Mouse (Mus musculus) ES-Bruce4 (cell line): ENCODE results near the gene Eif3f. TPM values are rescaled to one million over a fixed set of nuclear protein-coding genes. Genes with fewer than 3 reads are reported as not detected.

Source experiments
- H3K27ac ChIP-seq: 2 replicates; pipeline ENCODE4 v1.5.1; 2012; ENCODE audit warnings: low read length, inconsistent platforms; ENCODE audit not compliant: insufficient read depth
- H3K27me3 ChIP-seq: 2 replicates; pipeline ENCODE4 v1.6.1; 2012; ENCODE audit warnings: mild to moderate bottlenecking, low read length, inconsistent platforms; ENCODE audit not compliant: control insufficient read depth, poor library complexity, insufficient read depth, severe bottlenecking
- H3K36me3 ChIP-seq: 2 replicates; pipeline ENCODE4 v1.6.1; 2012; ENCODE audit warnings: inconsistent platforms, mild to moderate bottlenecking, low read length, moderate library complexity; ENCODE audit not compliant: control insufficient read depth, poor library complexity, insufficient read depth, severe bottlenecking
- H3K4me1 ChIP-seq: one replicate; pipeline ENCODE4 v1.8.1; 2011; ENCODE audit warnings: low read length; ENCODE audit not compliant: control insufficient read depth, insufficient read depth
- H3K4me3 ChIP-seq: 2 replicates; pipeline ENCODE4 v1.5.1; 2011; ENCODE audit warnings: low read depth, mild to moderate bottlenecking, low read length
- H3K9ac ChIP-seq: 2 replicates; pipeline ENCODE4 v1.6.1; 2012; ENCODE audit warnings: low read depth, mild to moderate bottlenecking, inconsistent platforms; ENCODE audit not compliant: poor library complexity, severe bottlenecking
- H3K9me3 ChIP-seq: replicated peaks from 2 replicates; pipeline ENCODE4 v1.6.1; 2012; ENCODE audit warnings: mild to moderate bottlenecking, low read length, inconsistent platforms; ENCODE audit not compliant: control insufficient read depth, poor library complexity, insufficient read depth, severe bottlenecking
- CTCF ChIP-seq: IDR thresholded peaks from one replicate; pipeline ENCODE4 v1.8.1; 2011; ENCODE audit warnings: low read depth, low read length
- EP300 ChIP-seq: IDR thresholded peaks from 2 replicates; pipeline ENCODE4 v1.6.1; 2011; ENCODE audit warnings: low read depth, low read length; ENCODE audit not compliant: insufficient read depth
- POLR2A ChIP-seq: IDR thresholded peaks from one replicate; pipeline ENCODE4 v1.8.1; 2011; ENCODE audit warnings: low read length; ENCODE audit not compliant: insufficient read depth
- polyA plus RNA-seq: library from polyadenylated mRNA; stranded (reverse); fragments of >200 nt; gene quantifications from 2 replicates; pipeline ENCODE4 v1.2.4, GENCODE M21; 2011; ENCODE audit warnings: low read depth; ENCODE audit not compliant: missing spikeins, insufficient read depth, insufficient read length

The Eif3f gene
- polyA plus RNA-seq, 1 experiment: 223 TPM

- no peak overlapping the region for H3K4me3 ChIP-seq
- H3K27ac ChIP-seq: no peak overlapping the region
- H3K36me3 ChIP-seq: no peaks in the 10 kb centered on the region
- H3K4me1 ChIP-seq: no peaks in the 10 kb centered on the region
- no peak overlapping the region for H3K9ac ChIP-seq
- TF ChIP-seq EP300 (no peak), POLR2A (no peak), CTCF (no peak)
- H3K27me3 ChIP-seq: no peaks in the 10 kb centered on the region
- H3K9me3 ChIP-seq: no peaks in the 10 kb centered on the region
Measured at GRCm38 (mm10) chr7:108928280-108929188, 5.7 kb upstream of the Eif3f start.

GRCm38 (mm10) chr7:108929726-108930393 is 4.4 kb upstream of the Eif3f start, which contains the start of gene Nlrp10:
Gene Nlrp10, minus strand, starts transcription at chr7:108930178.
- Histone ChIP-seq H3K36me3 (no peaks in the 10 kb centered on the region), H3K9ac (no peak within 1 kb of the TSS), H3K27ac (no peak within 1 kb of the TSS), H3K4me3 (no peak within 1 kb of the TSS), H3K4me1 (no peaks in the 10 kb centered on the region), H3K9me3 (no peaks in the 10 kb centered on the region), H3K27me3 (no peaks in the 10 kb centered on the region)
- TF ChIP-seq CTCF (no peak), POLR2A (no peak), EP300 (no peak)

DNA sequence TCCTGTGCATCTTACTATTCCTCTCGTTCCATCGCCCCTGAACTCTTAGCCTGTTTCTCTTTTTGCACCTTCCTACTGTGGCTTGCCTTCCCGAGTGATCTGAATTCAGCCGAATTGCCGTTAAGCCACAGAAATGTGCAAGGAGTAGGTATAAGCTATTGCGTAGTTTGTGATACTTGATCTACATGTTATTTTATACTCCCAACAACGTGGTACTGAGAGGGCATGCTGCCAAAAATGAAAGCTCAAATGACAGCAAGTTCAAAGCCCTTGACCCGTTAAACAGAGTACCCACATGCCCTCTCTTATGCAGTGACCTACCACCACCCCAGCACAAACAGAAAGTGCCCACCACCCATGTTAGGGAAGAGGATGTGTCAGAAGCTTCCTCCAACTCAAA is 619 bp downstream of the Eif3f start:
- peak overlapping the region; percentile 99 for H3K9ac ChIP-seq
- H3K36me3 ChIP-seq: peaks cover 36% of the 10 kb centered on the region
- no peaks in the 10 kb centered on the region for H3K4me1 ChIP-seq
- no peaks in the 10 kb centered on the region for H3K27me3 ChIP-seq
- peak overlapping the region; percentile 97 for H3K4me3 ChIP-seq
- no peaks in the 10 kb centered on the region for H3K9me3 ChIP-seq
- TF ChIP-seq CTCF: no peak
- no peak for TF ChIP-seq EP300
- TF ChIP-seq POLR2A: no peak
- no peak overlapping the region for H3K27ac ChIP-seq

DNA sequence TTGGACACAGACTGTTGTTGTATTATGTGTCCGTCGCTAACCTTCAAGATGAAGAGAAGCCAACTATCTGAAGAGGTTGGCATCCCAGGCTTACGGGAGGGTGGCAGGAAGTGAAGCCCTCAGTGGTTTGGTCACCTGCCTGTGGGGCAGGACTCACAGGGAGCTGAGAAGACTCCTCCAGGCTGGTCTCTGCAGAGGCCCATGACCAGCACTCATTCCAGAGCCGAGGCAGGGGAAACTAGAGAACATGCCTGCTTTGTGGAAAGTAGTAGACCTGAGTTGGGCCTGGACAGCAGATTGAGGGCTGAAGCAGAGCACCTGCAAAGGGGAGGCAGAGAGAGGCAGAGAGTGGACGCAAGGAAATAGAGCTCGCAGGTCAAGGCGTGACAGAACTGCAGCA is 1.2 kb downstream of the Eif3f start:
- Histone ChIP-seq H3K4me3 (peak overlapping the region; percentile 35), H3K4me1 (no peaks in the 10 kb centered on the region), H3K36me3 (peaks cover 41% of the 10 kb centered on the region), H3K27ac (no peak overlapping the region), H3K27me3 (no peaks in the 10 kb centered on the region), H3K9ac (peak overlapping the region; percentile 99; the same call in 1 of the 2 replicates), H3K9me3 (no peaks in the 10 kb centered on the region)
- TF ChIP-seq CTCF: no peak
- no peak for TF ChIP-seq EP300
- TF ChIP-seq POLR2A: no peak

GRCm38 (mm10) chr7:108936591-108936990 is 2.4 kb downstream of the Eif3f start:
- TF ChIP-seq EP300 (no peak), POLR2A (no peak), CTCF (no peak)
- Histone ChIP-seq H3K27me3 (no peaks in the 10 kb centered on the region), H3K9ac (no peak overlapping the region), H3K36me3 (peaks cover 53% of the 10 kb centered on the region), H3K4me1 (no peaks in the 10 kb centered on the region), H3K27ac (no peak overlapping the region), H3K4me3 (no peak overlapping the region), H3K9me3 (no peaks in the 10 kb centered on the region)

GRCm38 (mm10) chr7:108941466-108941865 is 7.2 kb downstream of the Eif3f start:
- no peaks in the 10 kb centered on the region for H3K27me3 ChIP-seq
- H3K9ac ChIP-seq: no peak overlapping the region
- peaks cover 71% of the 10 kb centered on the region for H3K36me3 ChIP-seq
- TF ChIP-seq CTCF (no peak), EP300 (no peak), POLR2A (no peak)
- no peak overlapping the region for H3K27ac ChIP-seq
- no peak overlapping the region for H3K4me3 ChIP-seq
- H3K9me3 ChIP-seq: no peaks in the 10 kb centered on the region
- H3K4me1 ChIP-seq: no peaks in the 10 kb centered on the region
